Mouse (Mus musculus): ENCODE measurements at regions not wholly inside any gene's neighbourhood (a gene's known extent, or its start where the extent isn't known, plus 50 kb on each side); places are given as distances from the start of the nearest gene placed in this dataset.

DNA sequence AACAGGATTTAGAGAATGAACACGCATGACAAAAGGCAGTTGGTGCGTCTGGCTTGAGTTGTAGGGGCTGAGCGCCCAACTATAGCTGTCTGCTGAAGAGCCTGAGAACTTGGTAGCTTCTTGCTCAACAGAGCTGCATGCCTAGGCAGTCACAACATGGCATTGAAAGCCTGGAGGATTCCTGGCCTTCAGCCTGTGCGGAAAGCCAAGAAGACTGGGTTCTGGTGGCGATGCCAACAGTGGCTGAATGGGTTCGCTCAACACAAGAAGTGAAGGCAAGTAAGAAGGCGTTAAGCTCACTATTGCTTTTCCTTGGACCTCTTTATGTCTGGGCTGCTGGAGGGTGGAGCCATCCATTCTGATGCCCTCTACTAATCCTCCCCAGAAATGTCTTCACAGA, 318.6 kb upstream of the Hs6st1 start:
- Histone ChIP-seq H3K4me1 (no peaks in the 10 kb centered on the region), H3K36me3 (no peaks in the 10 kb centered on the region), H3K27ac (no peak overlapping the region), H3K4me2 (replicated peaks) (no peak overlapping the region), H3K9ac (no peak overlapping the region), H3K9me3 (no peaks in the 10 kb centered on the region), H3K4me3 (no peak overlapping the region), H3K27me3 (replicated peaks) (no peaks in the 10 kb centered on the region)
- ATAC-seq (ENCODE audit: low FRiP score, low read depth) = no peak
- WGBS = 90% methylated on average over 7 of the region's 7 CpGs

DNA sequence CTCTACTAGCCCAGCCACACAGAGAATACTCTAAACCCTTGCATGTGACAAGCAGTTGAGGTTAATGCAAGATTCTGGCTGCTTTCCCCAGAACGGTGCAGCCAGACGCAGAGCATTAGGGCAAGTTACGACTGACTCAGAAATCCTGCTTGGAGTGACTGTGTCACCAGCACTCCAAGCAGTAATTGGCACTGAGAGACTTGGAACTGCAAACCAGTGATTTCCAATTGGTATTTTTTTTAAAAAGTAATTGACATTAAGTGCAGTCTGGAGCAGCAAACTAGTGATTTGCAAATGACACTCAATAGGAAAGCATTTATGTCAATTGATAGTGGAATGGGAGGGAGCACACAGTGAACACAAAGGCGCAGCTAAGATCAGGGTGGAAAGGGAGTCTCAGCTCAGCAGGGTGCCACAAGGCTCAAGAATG, 318.1 kb upstream of the Hs6st1 start:
- WGBS = 23% methylated on average over 4 of the region's 4 CpGs
- Histone ChIP-seq H3K4me3 (no peak overlapping the region), H3K9me3 (no peaks in the 10 kb centered on the region), H3K27ac (no peak overlapping the region), H3K4me1 (no peaks in the 10 kb centered on the region), H3K9ac (no peak overlapping the region), H3K27me3 (replicated peaks) (no peaks in the 10 kb centered on the region), H3K36me3 (no peaks in the 10 kb centered on the region), H3K4me2 (replicated peaks) (no peak overlapping the region)
- no peak for ATAC-seq (ENCODE audit: low FRiP score, low read depth)

DNA sequence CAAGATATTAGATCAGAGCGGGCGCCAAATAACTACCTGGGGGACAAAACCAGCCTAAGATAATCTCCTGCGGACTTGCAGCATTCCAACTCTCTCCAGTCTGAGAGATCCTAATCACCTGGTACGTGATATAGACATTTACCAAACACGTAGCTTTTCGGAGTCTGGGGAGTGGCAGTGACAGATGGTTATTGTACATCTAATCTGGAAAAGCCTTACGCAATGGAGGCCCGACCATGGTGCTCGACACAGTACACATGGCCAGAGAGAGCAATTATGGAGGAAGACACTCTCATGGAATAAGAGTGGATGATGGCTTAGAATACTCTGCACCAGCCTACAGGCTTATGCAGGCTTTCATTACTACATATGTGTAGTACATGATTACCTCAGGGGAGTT, 315.6 kb upstream of the Hs6st1 start:
- whole genome bisulfite sequencing = 91% methylated on average over 9 of the region's 9 CpGs
- no peak overlapping the region for H3K4me2 ChIP-seq (replicated peaks)

DNA sequence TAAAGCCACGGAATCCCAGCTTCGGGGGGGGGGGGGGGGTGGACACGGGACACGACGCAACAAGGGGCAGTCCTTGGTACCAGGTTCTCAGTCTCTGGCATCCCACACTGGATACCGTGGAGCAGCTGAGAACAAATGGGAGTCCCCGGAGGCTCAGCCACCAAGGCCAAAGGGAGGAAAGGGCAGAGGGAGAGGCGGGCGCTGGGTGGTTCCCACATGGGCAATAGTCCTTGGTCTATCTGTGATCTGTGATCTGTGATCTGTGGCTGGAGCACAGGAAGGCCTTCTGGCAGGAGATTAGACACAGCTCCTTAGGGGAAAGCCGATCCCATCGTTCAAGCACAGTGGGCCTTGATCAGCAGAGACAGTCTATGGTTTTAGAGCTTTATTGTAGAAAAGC, 314.0 kb upstream of the Hs6st1 start:
- Histone ChIP-seq H3K4me3 (no peak overlapping the region), H3K27ac (no peak overlapping the region), H3K4me2 (replicated peaks) (no peak overlapping the region), H3K4me1 (no peaks in the 10 kb centered on the region), H3K36me3 (no peaks in the 10 kb centered on the region), H3K9me3 (no peaks in the 10 kb centered on the region), H3K27me3 (replicated peaks) (no peaks in the 10 kb centered on the region), H3K9ac (no peak overlapping the region)
- ATAC-seq (ENCODE audit: low FRiP score, low read depth) = no peak
- WGBS = 85% methylated on average over 10 of the region's 11 CpGs

More for the DNA sequence above, 315.6 kb upstream of the Hs6st1 start:
- Histone ChIP-seq H3K9ac (no peak overlapping the region), H3K4me1 (no peaks in the 10 kb centered on the region), H3K27ac (no peak overlapping the region), H3K9me3 (no peaks in the 10 kb centered on the region), H3K4me3 (no peak overlapping the region), H3K27me3 (replicated peaks) (no peaks in the 10 kb centered on the region), H3K36me3 (no peaks in the 10 kb centered on the region)
- no peak for ATAC-seq (ENCODE audit: low FRiP score, low read depth)

DNA sequence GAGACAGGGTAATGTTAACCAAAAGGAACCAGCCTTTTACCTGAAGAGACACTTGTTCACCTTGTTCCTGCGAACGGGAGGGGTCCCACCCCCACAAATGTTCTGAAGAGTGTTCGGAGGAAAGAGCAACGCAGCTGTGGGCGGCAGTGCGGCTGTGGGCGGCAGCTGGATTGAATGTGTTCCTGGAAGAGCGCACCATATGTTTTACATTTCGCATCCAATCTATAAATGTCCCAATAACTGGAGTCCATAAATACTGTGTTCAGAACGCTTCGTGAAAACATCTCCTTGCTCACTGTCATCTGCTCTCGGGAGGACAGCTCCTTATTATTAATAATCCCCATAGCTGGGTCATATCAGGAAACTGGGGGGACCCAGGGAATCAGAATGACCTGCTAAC, 309.2 kb upstream of the Hs6st1 start:
- no peaks in the 10 kb centered on the region for H3K36me3 ChIP-seq
- no peaks in the 10 kb centered on the region for H3K9me3 ChIP-seq
- H3K4me2 ChIP-seq (replicated peaks) = no peak overlapping the region
- H3K27ac ChIP-seq = no peak overlapping the region
- no peaks in the 10 kb centered on the region for H3K4me1 ChIP-seq
- H3K4me3 ChIP-seq = no peak overlapping the region
- ATAC-seq (ENCODE audit: low FRiP score, low read depth) = no peak
- 84% methylated on average over 12 of the region's 12 CpGs for WGBS
- H3K9ac ChIP-seq = no peak overlapping the region
- H3K27me3 ChIP-seq (replicated peaks) = no peaks in the 10 kb centered on the region

DNA sequence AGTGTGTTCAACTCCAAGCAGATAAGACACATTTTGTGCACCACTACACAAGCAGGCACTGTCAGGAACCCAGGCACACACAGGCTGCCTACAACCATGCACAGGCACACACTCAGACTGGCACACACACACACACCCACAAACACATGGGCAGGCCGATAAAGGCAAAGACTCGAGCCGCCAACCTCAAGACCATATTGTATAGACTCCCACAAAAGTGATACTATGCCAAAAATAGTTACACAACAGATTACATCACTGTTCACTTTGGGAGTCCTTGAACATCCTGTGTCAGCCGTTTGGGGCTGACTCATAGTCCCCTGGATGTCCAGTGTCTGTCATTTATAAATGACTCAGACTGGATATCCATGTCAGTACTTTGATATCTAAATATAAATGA, 308.6 kb upstream of the Hs6st1 start:
- 90% methylated on average over 4 of the region's 4 CpGs for WGBS

DNA sequence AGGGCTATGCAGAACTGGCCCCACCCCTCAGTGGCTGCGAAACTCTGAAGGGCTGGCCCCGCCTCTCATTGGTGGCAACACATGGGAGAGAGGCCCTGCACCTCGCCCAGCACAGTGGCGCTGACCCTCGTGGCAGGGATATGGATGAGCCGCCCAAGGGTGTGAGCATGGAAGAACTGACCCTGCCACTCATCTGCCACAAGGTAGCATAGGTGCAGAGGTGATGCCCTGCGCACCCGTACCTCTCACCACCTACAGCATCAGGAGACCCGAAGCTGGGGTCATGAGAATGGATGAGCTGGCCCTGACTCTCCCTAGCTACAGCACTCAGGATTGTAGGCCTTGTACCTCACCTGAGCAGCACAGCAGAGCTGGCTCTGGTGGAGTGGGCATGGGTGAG, 305.1 kb upstream of the Hs6st1 start:
- ATAC-seq (ENCODE audit: low FRiP score, low read depth) = no peak
- H3K36me3 ChIP-seq = no peaks in the 10 kb centered on the region
- no peaks in the 10 kb centered on the region for H3K4me1 ChIP-seq
- no peak overlapping the region for H3K9ac ChIP-seq
- no peak overlapping the region for H3K4me2 ChIP-seq (replicated peaks)
- H3K4me3 ChIP-seq = no peak overlapping the region
- 88% methylated on average over 9 of the region's 9 CpGs for WGBS
- H3K9me3 ChIP-seq = no peaks in the 10 kb centered on the region
- no peak overlapping the region for H3K27ac ChIP-seq
- no peaks in the 10 kb centered on the region for H3K27me3 ChIP-seq (replicated peaks)

More for the DNA sequence above, 308.6 kb upstream of the Hs6st1 start:
- Histone ChIP-seq H3K4me3 (no peak overlapping the region), H3K27me3 (replicated peaks) (no peaks in the 10 kb centered on the region), H3K9me3 (no peaks in the 10 kb centered on the region), H3K36me3 (no peaks in the 10 kb centered on the region), H3K4me2 (replicated peaks) (no peak overlapping the region), H3K9ac (no peak overlapping the region), H3K27ac (no peak overlapping the region), H3K4me1 (no peaks in the 10 kb centered on the region)
- no peak for ATAC-seq (ENCODE audit: low FRiP score, low read depth)

DNA sequence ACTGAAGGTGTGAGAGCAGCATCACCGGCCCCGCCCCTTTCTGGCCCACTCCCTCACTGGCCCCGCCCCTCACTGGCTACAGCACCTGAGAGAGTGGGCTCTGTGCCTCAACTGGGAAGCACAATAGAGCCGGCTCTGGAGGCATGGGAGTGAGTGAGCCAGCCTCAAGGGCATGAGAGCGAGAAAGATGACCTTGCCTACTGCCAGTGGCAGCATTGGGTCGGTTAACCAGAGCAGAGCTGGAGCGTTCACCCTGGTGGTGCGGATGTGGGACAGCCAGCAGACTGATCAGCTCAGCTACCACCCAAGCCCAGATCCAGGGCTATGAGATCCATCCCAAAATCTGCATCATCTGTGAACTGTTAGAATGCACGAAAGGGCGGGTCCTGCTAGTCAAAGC, 304.7 kb upstream of the Hs6st1 start:
- no peaks in the 10 kb centered on the region for H3K27me3 ChIP-seq (replicated peaks)
- no peak overlapping the region for H3K4me2 ChIP-seq (replicated peaks)
- no peaks in the 10 kb centered on the region for H3K9me3 ChIP-seq
- ATAC-seq (ENCODE audit: low FRiP score, low read depth) = no peak
- H3K36me3 ChIP-seq = no peaks in the 10 kb centered on the region
- H3K9ac ChIP-seq = no peak overlapping the region
- H3K4me1 ChIP-seq = no peaks in the 10 kb centered on the region
- H3K27ac ChIP-seq = no peak overlapping the region
- 83% methylated on average over 10 of the region's 10 CpGs for WGBS
- H3K4me3 ChIP-seq = no peak overlapping the region

DNA sequence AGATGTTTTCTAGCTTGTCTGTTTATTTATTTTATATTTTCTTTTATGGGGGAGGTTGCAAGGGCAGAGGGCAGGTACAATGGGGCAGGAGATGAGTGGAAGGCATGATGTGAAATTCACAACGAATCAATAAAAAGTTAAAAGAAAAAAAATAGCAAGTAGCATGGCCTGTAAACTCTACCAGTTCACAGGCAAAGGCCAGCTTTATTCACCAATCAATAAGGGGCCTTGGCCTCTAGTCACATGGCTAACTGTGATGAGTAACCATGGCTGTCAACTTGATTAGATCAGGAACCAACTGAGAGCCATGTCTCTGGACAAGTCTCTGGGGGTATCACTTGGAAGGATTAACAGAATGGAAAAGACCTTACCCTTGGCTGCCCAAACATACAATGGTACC, 304.1 kb upstream of the Hs6st1 start:
- Histone ChIP-seq H3K9ac (no peak overlapping the region), H3K9me3 (no peaks in the 10 kb centered on the region), H3K4me1 (no peaks in the 10 kb centered on the region), H3K4me2 (replicated peaks) (no peak overlapping the region), H3K27me3 (replicated peaks) (no peaks in the 10 kb centered on the region), H3K4me3 (no peak overlapping the region), H3K36me3 (no peaks in the 10 kb centered on the region), H3K27ac (no peak overlapping the region)
- WGBS = 85% methylated on average over 1 of the region's 1 CpGs
- no peak for ATAC-seq (ENCODE audit: low FRiP score, low read depth)

DNA sequence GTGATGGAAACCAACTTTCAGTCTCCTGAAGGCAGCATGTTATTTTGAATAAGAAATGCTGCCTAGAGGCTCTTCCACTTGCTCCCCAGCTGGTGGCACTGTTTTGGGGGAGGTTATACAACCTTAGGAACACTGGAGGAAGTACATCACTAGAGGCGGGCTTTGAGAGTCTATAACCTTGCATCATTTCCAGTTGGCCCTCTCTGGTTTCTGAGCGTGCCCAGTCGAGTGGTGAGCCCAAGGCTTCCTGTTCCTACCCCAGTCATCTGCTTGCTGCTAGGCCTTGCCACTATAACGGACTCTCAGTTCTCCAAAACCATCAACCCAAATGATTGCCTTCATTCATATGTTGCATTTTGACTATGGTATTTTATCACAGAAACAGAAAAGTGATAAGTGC, 302.5 kb upstream of the Hs6st1 start:
- Histone ChIP-seq H3K36me3 (no peaks in the 10 kb centered on the region), H3K27me3 (replicated peaks) (no peaks in the 10 kb centered on the region), H3K27ac (no peak overlapping the region), H3K9ac (no peak overlapping the region), H3K9me3 (no peaks in the 10 kb centered on the region), H3K4me1 (no peaks in the 10 kb centered on the region), H3K4me2 (replicated peaks) (no peak overlapping the region), H3K4me3 (no peak overlapping the region)
- WGBS = 80% methylated on average over 4 of the region's 4 CpGs
- ATAC-seq (ENCODE audit: low FRiP score, low read depth) = no peak

DNA sequence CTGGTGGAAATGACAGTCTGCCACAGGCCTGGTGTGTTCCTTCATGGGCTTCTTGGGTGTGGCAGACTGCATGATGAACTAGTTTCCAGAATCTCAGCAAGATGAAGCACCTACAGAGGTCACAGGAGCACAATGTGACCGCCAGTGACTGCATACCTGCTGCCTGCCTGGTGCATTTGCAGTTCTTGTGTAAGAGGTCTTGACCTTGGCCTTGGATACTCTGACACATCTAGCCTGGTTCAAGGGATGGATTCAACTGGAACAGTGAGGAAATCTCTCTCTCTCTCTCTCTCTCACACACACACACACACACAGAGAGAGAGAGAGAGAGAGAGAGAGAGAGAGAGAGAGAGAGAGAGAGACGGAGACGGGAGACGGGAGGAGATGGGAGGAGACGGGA, 301.9 kb upstream of the Hs6st1 start:
- no peak overlapping the region for H3K27ac ChIP-seq
- H3K9me3 ChIP-seq = no peaks in the 10 kb centered on the region
- H3K27me3 ChIP-seq (replicated peaks) = no peaks in the 10 kb centered on the region
- no peak overlapping the region for H3K4me2 ChIP-seq (replicated peaks)
- H3K4me1 ChIP-seq = no peaks in the 10 kb centered on the region
- WGBS = 89% methylated on average over 5 of the region's 5 CpGs
- no peak overlapping the region for H3K4me3 ChIP-seq
- no peak for ATAC-seq (ENCODE audit: low FRiP score, low read depth)
- H3K36me3 ChIP-seq = no peaks in the 10 kb centered on the region
- H3K9ac ChIP-seq = no peak overlapping the region

DNA sequence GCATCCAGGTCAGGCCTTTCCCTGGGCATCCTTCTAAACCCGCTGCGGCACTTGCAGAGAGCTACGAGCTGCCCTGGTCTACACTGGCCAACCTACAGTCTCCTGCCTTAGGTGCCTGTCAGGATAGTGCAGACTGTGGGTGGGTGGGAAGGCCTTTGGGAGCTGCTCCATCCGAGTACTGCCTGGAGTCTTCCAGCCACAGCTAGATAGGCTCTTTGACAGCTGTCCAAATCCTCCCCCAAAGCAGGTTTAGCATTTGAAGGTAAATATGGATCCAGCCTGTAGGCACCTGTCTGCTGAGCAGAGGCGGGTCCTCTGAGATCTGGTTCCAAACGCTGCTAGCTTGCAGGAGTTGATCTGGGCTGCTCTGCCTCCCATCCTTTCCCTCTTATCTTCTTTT, 295.6 kb upstream of the Hs6st1 start:
- H3K27me3 ChIP-seq (replicated peaks) = no peaks in the 10 kb centered on the region
- no peaks in the 10 kb centered on the region for H3K36me3 ChIP-seq
- H3K4me2 ChIP-seq (replicated peaks) = no peak overlapping the region
- H3K4me1 ChIP-seq = no peaks in the 10 kb centered on the region
- H3K4me3 ChIP-seq = no peak overlapping the region
- 84% methylated on average over 6 of the region's 6 CpGs for WGBS
- H3K9ac ChIP-seq = no peak overlapping the region
- no peaks in the 10 kb centered on the region for H3K9me3 ChIP-seq
- H3K27ac ChIP-seq = no peak overlapping the region
- no peak for ATAC-seq (ENCODE audit: low FRiP score, low read depth)

DNA sequence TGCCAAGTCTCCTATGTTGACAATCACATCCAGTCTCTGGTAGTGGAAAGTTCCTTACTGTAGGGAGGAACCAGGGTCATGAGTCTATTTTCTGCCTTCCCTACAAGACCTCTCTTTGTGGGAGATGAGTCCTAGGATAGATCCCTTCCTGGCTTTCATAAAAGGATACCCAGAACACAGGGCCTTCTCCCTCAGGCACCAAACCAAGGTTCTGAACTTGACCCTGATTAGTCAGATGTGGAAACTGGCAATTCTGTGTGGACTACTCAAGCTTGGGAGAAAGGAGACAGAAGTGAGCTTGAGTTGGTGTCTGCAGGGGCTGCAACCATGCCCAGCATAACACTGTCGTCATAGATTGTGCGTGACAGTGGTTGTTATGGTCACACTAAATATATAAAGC, 293.6 kb upstream of the Hs6st1 start:
- ATAC-seq (ENCODE audit: low FRiP score, low read depth) = no peak
- WGBS = 91% methylated on average over 2 of the region's 2 CpGs
- Histone ChIP-seq H3K9ac (no peak overlapping the region), H3K27ac (no peak overlapping the region), H3K27me3 (replicated peaks) (no peaks in the 10 kb centered on the region), H3K4me3 (no peak overlapping the region), H3K4me2 (replicated peaks) (no peak overlapping the region), H3K9me3 (no peaks in the 10 kb centered on the region), H3K36me3 (no peaks in the 10 kb centered on the region), H3K4me1 (no peaks in the 10 kb centered on the region)

DNA sequence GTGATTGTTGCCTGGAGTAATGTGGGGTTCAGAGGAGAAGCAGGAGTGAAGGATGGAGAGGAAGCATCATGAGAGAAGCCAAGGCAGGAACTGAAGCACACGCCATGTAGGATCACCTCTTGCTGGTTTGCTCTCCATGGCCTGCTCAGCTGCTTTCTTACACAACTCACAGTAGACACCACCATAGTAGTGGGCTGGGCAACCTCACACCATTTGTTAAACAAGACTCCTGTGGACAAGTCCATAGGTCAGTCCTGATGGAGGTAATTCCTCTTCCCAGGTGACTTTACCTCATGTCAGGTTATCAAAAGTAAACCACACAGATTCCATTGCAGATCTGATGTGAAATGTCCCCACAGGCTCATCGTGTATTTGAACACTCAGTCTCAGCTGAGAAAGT, 285.5 kb upstream of the Hs6st1 start:
- no peak overlapping the region for H3K9ac ChIP-seq
- WGBS = 84% methylated on average over 2 of the region's 2 CpGs
- no peaks in the 10 kb centered on the region for H3K36me3 ChIP-seq
- no peak for ATAC-seq (ENCODE audit: low FRiP score, low read depth)
- no peak overlapping the region for H3K27ac ChIP-seq
- no peaks in the 10 kb centered on the region for H3K4me1 ChIP-seq
- H3K4me2 ChIP-seq (replicated peaks) = no peak overlapping the region
- no peak overlapping the region for H3K4me3 ChIP-seq
- no peaks in the 10 kb centered on the region for H3K9me3 ChIP-seq
- no peaks in the 10 kb centered on the region for H3K27me3 ChIP-seq (replicated peaks)

All from neural tube, embryonic 12.5 days (tissue).